Mouse (Mus musculus) cortical plate, adult 2 months (tissue): ENCODE results near the gene Cyp4f15. TPM values are rescaled to one million over a fixed set of nuclear protein-coding genes. Genes with fewer than 3 reads are reported as not detected.
A peak's percentile ranks its signal among the peaks of the same experiment; 100 is the strongest.
"Not testable (repeated sequence)": the region's sequence is repeated elsewhere in the genome, so short reads cannot be mapped to it uniquely, and the experiment has no call there.

ENCODE experiments used
- H3K27ac ChIP-seq: fragments of 200-500 bp; 2 replicates; pipeline ENCODE4 v1.5.1; 2012; ENCODE audit warnings: low read length, control low read depth, inconsistent platforms; ENCODE audit not compliant: insufficient read depth
- H3K4me1 ChIP-seq: fragments of 200-500 bp; 2 replicates; pipeline ENCODE4 v1.6.1; 2011; ENCODE audit warnings: low read length; ENCODE audit not compliant: control insufficient read depth, insufficient read depth
- H3K4me3 ChIP-seq: fragments of 200-500 bp; 2 replicates; pipeline ENCODE4 v1.5.1; 2011; ENCODE audit warnings: mild to moderate bottlenecking, low read length, control low read depth; ENCODE audit not compliant: insufficient read depth
- CTCF ChIP-seq: fragments of 200-500 bp; IDR thresholded peaks from 2 replicates; pipeline ENCODE4 v1.5.1; 2011; ENCODE audit warnings: mild to moderate bottlenecking, control low read depth, low read length; ENCODE audit not compliant: insufficient read depth; ENCODE audit errors: extremely low read depth
- POLR2A ChIP-seq: fragments of 200-500 bp; IDR thresholded peaks from 2 replicates; pipeline ENCODE4 v1.6.1; 2011; ENCODE audit warnings: mild to moderate bottlenecking, low read length, control low read depth; ENCODE audit not compliant: insufficient read depth; ENCODE audit errors: extremely low read depth
- polyA plus RNA-seq: library from polyadenylated mRNA; depleted of rRNA; stranded (reverse); fragments of >200 nt; gene quantifications from 2 replicates; pipeline ENCODE4 v1.2.3, GENCODE M21; 2012

Gene Cyp4f15
- polyA plus RNA-seq, 1 experiment, result 29.5 TPM

DNA sequence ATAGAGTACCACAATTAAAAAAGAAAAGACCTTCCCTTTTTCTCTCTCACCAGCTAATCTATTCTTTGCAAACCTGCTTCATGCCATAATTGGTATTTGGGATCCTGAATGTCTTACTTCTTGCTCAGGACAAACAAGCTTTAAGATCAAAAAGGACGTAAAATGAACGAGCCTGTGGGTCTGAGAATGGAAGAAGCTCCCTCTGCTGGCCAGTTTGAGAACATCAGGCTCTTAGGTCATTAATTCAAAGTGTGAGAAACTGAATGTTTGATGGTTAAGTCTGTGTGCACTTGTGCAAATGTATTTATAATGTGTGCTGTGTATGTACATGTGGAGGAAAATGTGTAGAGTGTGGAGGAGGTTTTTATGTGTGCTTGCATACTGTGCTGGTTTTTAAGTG is 5.0 kb upstream of the Cyp4f15 start:
- Histone ChIP-seq H3K4me1 (no peaks in the 10 kb centered on the region), H3K27ac (no peak overlapping the region), H3K4me3 (no peak overlapping the region)
- TF ChIP-seq POLR2A, result no peak
- peak; percentile 52 for TF ChIP-seq CTCF

DNA sequence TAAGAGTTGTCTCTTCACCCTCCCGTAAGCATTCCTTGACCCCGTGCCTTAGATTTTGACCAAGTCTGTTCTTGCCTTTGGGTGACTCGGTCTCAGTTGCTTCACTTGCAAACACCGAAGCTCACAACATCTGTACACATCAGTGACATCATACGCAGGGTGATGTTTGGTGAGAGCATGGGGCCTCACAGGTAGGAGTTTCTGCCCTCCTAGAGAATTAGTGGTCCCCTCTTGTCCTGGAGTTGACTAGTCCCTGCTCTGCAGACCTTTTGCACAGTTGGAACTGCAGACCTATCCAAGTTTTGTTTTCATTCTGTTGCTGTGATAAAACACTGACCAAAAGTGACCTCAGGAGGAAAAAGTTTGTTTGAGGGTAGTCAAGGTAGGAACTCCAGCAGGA is 1.3 kb downstream of the Cyp4f15 start:
- Histone ChIP-seq H3K27ac (no peak overlapping the region), H3K4me1 (no peaks in the 10 kb centered on the region), H3K4me3 (no peak overlapping the region; the same call in 1 of the 2 replicates)
- TF ChIP-seq CTCF (no peak), POLR2A (no peak)

DNA sequence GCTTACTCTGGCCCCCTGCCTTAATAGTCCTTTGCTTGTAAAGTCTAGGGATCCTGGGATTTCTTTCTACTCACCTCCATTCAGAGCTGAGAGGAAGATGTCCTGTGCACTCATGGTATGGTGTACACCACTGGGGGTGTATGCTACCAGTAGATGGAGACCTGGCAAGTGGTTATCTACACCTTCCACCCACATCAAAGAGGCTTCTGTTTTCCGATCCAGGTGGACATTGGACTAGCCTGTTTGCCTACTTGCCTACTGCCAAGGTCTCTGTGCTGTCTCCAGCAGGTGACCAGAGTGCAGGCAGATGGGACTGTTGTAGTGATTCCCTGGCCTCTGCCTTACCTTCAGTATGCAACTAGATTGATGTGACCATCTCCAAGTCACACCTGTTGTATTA is 5.5 kb downstream of the Cyp4f15 start:
- Histone ChIP-seq H3K27ac (no peak overlapping the region), H3K4me1 (no peaks in the 10 kb centered on the region), H3K4me3 (no peak overlapping the region)
- TF ChIP-seq POLR2A (no peak), CTCF (no peak)

DNA sequence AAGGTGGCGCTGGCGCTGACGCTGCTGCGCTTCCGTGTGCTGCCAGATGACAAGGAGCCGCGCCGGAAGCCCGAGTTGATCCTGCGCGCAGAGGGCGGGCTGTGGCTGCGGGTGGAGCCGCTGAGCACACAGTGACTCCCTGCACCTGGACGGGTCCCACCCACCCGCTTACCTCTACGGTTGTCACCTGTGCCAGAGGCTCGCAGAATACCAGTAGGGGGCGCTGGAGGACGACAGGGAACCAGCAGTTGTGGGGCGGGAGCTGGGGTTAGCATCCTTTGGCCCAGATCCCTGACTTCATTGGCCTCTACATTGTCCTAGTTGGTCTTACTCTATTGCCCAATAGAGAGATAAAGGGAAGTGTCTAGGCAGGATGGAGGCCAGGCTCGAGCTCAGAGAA is 17.4 kb downstream of the Cyp4f15 start:
- Histone ChIP-seq H3K4me3 (no peak overlapping the region), H3K27ac (no peak overlapping the region), H3K4me1 (no peaks in the 10 kb centered on the region)
- TF ChIP-seq POLR2A (no peak), CTCF (no peak)

DNA sequence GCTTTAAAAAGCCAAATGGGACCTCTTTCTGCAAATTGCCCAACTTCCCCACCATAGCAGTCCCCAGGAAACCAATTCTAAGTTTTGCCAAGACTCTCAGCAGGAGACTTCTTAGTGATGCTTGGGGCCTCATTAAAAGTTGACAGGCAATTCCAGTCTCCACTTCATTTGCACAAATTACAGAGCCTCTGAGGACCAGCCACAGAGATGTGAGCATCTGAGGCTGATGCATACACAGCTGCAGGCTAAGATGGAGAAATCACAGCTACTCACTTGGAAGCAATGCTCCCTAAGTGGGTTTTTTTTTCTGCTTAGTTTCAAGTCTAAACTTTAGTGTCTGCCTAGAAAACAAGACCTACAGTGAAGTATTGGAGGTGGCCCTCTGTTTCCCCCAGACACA is 25.1 kb downstream of the Cyp4f15 start:
- not testable (repeated sequence) for H3K27ac ChIP-seq, H3K4me3 ChIP-seq, H3K4me1 ChIP-seq

DNA sequence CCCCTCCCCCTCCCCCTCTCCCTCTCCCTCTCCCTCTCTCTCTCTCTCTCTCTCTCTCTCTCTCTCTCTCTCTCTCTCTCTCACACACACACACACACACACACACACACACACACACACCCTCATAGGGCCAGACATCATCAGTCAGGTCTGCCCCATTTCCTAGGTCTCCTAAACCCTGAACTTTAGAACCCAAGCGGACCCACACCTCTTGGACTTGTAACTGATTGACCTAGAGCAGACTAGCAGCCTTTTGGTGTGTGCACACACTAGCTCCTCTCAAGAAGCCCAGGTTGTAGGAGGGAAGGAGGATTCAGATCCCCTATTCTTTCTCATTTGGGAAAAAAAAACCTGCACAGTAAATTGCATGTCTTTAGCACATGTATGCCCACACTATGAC is 36.7 kb downstream of the Cyp4f15 start:
- not testable (repeated sequence) for H3K4me3 ChIP-seq, H3K27ac ChIP-seq, H3K4me1 ChIP-seq

DNA sequence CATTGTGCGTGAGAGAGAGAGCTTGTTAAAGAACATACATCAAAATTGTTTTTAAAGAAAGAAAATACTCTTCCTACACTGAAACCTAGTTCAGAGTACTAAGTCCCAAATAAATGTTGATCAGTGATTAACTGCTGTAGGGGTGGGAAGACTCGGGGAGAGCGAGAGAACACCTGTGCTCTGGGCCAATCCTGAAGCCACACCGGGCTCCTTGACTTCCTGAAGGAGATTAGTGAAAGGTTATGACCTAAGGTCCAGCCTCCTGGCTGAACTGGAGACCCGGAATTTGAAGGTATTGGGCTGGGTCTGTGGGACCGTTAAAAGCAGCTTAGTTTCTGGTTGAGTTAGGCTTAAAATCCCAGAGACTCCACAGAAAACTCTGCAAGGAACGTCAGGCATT is 37.3 kb downstream of the Cyp4f15 start:
- no peak overlapping the region for H3K27ac ChIP-seq
- TF ChIP-seq POLR2A, result no peak
- H3K4me1 ChIP-seq, result no peaks in the 10 kb centered on the region
- H3K4me3 ChIP-seq, result no peak overlapping the region

DNA sequence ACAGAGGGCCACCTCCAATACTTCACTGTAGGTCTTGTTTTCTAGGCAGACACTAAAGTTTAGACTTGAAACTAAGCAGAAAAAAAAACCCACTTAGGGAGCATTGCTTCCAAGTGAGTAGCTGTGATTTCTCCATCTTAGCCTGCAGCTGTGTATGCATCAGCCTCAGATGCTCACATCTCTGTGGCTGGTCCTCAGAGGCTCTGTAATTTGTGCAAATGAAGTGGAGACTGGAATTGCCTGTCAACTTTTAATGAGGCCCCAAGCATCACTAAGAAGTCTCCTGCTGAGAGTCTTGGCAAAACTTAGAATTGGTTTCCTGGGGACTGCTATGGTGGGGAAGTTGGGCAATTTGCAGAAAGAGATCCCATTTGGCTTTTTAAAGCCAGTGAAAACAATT is 40.9 kb downstream of the Cyp4f15 start:
- not testable (repeated sequence) for H3K27ac ChIP-seq, H3K4me3 ChIP-seq

DNA sequence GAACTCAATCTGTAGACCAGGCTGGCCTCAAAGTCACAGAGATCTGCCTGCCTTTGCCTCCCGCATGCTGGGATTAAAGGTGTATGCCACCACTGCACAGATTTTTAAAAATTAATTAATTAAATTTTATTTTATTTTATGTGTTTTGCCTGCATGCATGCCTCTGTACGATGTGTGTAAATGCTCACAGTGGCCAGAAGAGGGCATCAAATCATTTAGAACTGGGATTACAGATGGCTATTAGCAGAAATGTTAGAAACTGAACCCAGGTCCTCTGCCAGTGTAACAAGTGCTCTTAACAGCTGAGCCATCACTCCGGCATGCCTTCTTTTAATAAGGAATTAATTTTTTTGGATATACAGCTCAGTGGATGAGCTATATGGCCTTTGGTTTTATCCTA is 43.6 kb downstream of the Cyp4f15 start:
- Histone ChIP-seq H3K4me1 (no peaks in the 10 kb centered on the region), H3K27ac (no peak overlapping the region), H3K4me3 (no peak overlapping the region)
- TF ChIP-seq CTCF (peak; percentile 26; the same call in 1 of the 2 replicates), POLR2A (no peak)

More for the DNA sequence above, 40.9 kb downstream of the Cyp4f15 start:
- not testable (repeated sequence) for H3K4me1 ChIP-seq

DNA sequence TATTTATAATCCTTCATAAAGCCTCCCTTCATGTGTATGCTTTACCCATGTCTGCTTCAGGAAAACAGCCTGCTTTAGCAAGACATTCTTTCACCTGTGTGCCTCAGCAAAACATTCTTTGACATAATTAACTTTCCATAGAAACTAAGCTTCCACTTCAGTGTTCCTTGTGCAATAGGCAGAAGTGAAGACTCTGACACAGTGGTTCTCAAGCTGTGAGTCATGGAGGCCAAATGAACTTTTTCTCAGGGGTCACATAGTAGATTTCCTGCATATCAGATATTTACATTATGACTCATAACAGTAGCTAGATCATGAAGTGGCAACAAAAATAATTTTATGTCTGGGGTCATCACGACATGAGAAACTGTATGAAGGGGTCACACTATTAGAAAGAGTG is 53.0 kb downstream of the Cyp4f15 start:
- H3K27ac ChIP-seq, result no peak overlapping the region
- TF ChIP-seq POLR2A, result no peak
- no peak for TF ChIP-seq CTCF
- H3K4me3 ChIP-seq, result no peak overlapping the region
- no peaks in the 10 kb centered on the region for H3K4me1 ChIP-seq

DNA sequence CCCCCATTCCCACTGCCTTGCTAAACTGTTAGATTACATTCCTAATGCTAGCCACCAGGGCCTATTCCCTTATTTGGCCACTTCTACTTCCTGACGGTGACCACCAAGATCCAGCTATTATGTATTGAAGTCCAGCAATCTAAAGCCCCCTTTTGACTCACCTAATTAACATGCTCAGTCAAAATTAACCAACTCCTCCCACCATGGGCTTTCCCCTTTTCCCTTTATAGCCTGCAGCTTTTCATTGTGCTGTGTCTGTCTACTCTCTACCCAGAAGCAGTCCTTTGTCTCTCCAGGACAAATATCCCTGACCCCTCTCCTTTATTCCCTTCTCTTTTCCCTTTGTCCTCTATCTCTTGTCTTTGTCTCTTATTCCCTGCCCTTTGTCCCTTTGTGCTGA is 55.6 kb downstream of the Cyp4f15 start:
- Histone ChIP-seq H3K4me3 (no peak overlapping the region), H3K4me1 (no peaks in the 10 kb centered on the region), H3K27ac (no peak overlapping the region)
- no peak for TF ChIP-seq POLR2A
